Mouse (Mus musculus) limb, embryonic 15.5 days (tissue): ENCODE results near the gene Evl. TPM values are rescaled to one million over a fixed set of nuclear protein-coding genes. Genes with fewer than 3 reads are reported as not detected.
"Not testable (repeated sequence)": the region's sequence is repeated elsewhere in the genome, so short reads cannot be mapped to it uniquely, and the experiment has no call there.

Experiments used
- ATAC-seq: fragments of 200-750 bp; cut with Nextera tagmentation; 2 replicates; pipeline ENCODE4 v1.8.0; 2017; ENCODE audit warnings: low read depth, moderate TSS enrichment; ENCODE audit not compliant: insufficient number of reproducible peaks, low FRiP score, low TSS enrichment
- H3K27ac ChIP-seq: fragments of 300-500 bp; sonication (generic); 2 replicates; pipeline ENCODE4 v1.5.1; 2015; ENCODE audit warnings: moderate library complexity, mild to moderate bottlenecking, inconsistent platforms
- H3K27me3 ChIP-seq: fragments of 300-500 bp; sonication (generic); 2 replicates; pipeline ENCODE4 v1.6.1; 2015; ENCODE audit warnings: inconsistent platforms
- H3K36me3 ChIP-seq: fragments of 300-500 bp; sonication (generic); 2 replicates; pipeline ENCODE4 v1.6.1; 2015; ENCODE audit warnings: inconsistent platforms
- H3K4me1 ChIP-seq: fragments of 300-500 bp; sonication (generic); 2 replicates; pipeline ENCODE4 v1.6.1; 2015; ENCODE audit warnings: inconsistent platforms
- H3K4me2 ChIP-seq: fragments of 300-500 bp; sonication (generic); 2 replicates; pipeline ENCODE4 v1.6.1; 2015; ENCODE audit warnings: mild to moderate bottlenecking, inconsistent platforms
- H3K4me3 ChIP-seq: fragments of 300-500 bp; sonication (generic); 2 replicates; pipeline ENCODE4 v1.5.1; 2015; ENCODE audit warnings: mild to moderate bottlenecking, inconsistent platforms
- H3K9ac ChIP-seq: fragments of 300-500 bp; sonication (generic); 2 replicates; pipeline ENCODE4 v1.6.1; 2015; ENCODE audit warnings: inconsistent platforms
- H3K9me3 ChIP-seq: fragments of 300-500 bp; sonication (generic); 2 replicates; pipeline ENCODE4 v1.6.1; 2016; ENCODE audit warnings: inconsistent platforms
- WGBS: fragments of 180-500 bp; shearing (Covaris S2); methylation state at CpG from one replicate; pipeline ENCODE4 v1.1.7; 2015; 5-methylcytosine and 5-hydroxymethylcytosine counted together
- polyA plus RNA-seq: library from polyadenylated mRNA; unstranded; fragments of >200 nt; fragmentation: Nextera tagmentation; extraction: Ambion mirVana; gene quantifications from 2 replicates; pipeline ENCODE4 v1.2.1, GENCODE M21; 2015

Evl gene
- polyA plus RNA-seq, 1 experiment from 2014 or later, result 49.5 TPM

DNA sequence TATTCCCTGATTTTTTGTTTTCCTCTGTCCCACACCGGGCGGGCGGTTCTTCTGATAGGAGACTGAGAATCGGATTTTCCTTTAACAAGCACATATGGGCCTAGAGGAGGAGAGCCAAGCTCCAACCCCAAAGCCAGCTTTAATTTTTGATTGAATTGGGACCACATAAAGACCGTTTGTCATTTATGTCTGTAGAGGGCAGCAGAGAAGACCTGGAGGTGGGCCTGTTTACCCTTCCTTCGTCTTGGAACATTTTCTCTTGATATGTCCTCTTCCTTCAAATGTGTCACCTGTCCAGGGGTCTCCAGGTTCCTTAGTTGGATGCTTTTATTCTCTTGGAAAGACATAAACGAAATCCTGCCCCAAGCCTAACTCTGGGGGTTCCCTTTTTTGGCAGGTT lies 151.6 kb downstream of the Evl start:
- WGBS, result 43% methylated on average over 7 of the region's 7 CpGs
- peaks cover 13% of the 10 kb centered on the region for H3K4me1 ChIP-seq
- H3K4me2 ChIP-seq, result no peak overlapping the region

DNA sequence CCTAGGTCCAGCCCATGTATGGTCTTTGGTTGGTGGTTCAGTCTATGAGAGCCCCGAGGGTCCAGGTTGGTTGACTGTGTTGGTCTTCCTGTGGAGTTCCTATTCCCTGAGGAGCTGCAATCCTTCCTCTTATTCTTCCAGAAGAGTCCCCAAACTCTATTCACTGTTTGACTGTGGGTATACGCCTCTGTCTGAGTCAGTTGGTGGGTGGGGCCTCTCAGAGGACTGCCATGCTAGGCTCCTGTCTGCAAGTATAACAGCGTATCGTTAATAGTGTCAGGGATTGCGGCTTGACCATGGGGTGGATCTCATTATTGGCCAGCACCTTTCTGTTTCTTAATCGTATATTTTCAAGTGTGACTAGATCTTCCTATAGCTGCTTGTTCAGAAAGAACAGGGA lies 154.9 kb downstream of the Evl start:
- ATAC-seq, result no peak
- Histone ChIP-seq H3K4me2 (no peak overlapping the region), H3K9me3 (no peaks in the 10 kb centered on the region), H3K27me3 (peaks cover 3% of the 10 kb centered on the region), H3K27ac (no peak overlapping the region), H3K4me3 (no peak overlapping the region), H3K9ac (no peak overlapping the region), H3K4me1 (no peaks in the 10 kb centered on the region), H3K36me3 (no peaks in the 10 kb centered on the region)
- WGBS, result 78% methylated on average over 6 of the region's 6 CpGs

More for the DNA sequence above, 151.6 kb downstream of the Evl start:
- ATAC-seq, result no peak
- Histone ChIP-seq H3K27me3 (peaks cover 35% of the 10 kb centered on the region), H3K27ac (no peak overlapping the region), H3K9me3 (no peaks in the 10 kb centered on the region), H3K4me3 (no peak overlapping the region), H3K36me3 (no peaks in the 10 kb centered on the region), H3K9ac (no peak overlapping the region)

DNA sequence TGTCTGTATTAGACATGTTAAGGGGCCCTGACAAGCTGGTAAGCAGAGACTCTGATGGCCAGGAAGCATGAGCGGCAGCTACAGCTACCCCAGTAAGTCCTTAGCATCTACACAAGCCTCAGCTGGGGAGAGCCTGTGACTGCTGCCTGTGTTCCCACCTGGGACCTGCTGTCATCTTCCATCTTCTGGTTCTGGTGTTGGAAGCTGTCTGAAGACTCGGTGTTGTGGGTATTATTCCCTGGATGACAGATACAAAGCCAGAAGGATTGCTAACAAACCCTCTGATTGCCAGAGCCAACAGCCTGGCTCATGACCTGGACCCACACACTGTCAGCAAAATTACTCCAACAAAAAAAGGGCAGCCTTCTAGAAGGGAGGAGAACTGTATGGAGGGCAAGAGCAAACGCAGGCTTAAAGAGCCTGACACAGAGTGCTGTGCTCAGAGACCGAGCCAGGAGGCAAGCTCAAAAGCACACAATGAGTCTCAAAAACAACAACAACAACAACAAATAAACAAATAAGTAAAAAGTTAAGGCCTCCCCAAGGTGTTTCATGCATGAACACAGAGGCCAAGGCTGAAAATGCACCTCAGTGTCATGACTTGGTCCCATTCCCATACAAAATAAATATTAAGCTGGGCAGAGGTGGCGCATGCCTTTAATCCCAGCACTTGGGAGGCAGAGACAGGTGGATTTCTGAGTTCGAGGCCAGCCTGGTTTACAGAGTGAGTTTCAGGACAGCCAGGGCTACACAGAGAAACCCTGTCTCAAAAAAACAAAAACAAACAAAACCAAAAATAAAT lies 155.6 kb downstream of the Evl start:
- Histone ChIP-seq H3K27me3 (no peaks in the 10 kb centered on the region), H3K36me3 (no peaks in the 10 kb centered on the region), H3K4me1 (no peaks in the 10 kb centered on the region), H3K9ac (no peak overlapping the region), H3K4me3 (no peak overlapping the region), H3K27ac (no peak overlapping the region), H3K9me3 (no peaks in the 10 kb centered on the region), H3K4me2 (no peak overlapping the region)
- ATAC-seq, result no peak
- 86% methylated on average over 6 of the region's 6 CpGs for WGBS

DNA sequence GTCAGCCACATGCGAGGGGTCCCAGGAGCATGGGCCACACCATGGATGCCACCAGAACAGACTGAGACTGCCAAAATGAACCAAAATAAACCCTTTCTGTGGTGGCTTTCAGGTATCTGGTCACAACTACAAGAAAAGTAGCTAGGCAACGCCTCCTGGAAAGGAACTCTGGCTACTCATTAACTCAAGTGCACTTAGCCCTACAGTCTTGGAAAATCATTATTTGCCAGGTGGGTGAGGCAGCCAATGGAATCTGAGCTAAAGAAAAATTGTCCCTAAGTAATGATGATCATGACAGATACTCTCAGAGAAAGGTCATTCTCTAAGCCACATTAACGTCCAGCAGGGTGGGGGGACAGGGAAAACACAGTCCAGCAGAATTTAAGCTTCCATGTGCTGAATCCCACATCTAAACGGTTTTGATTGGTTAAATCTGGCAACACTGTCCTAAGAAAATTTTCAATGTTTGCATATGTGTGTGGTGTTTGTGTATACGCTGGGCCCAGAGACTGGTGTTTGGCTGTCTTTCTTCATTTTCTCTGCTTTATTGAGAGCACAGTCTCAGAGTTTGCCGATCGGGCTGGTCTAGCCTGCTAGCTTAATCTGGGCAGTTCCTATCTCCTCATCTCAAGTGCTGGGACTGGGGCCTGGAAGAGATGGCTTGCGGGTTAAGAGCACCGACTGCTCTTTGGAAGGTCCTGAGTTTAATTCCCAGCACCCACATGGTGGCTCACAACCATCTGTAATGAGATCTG lies 156.5 kb downstream of the Evl start:
- no peak overlapping the region for H3K4me3 ChIP-seq
- no peaks in the 10 kb centered on the region for H3K9me3 ChIP-seq
- no peak overlapping the region for H3K27ac ChIP-seq
- H3K4me1 ChIP-seq, result no peaks in the 10 kb centered on the region
- H3K27me3 ChIP-seq, result no peaks in the 10 kb centered on the region
- 83% methylated on average over 9 of the region's 9 CpGs for WGBS
- no peak for ATAC-seq
- no peak overlapping the region for H3K4me2 ChIP-seq
- H3K36me3 ChIP-seq, result no peaks in the 10 kb centered on the region
- no peak overlapping the region for H3K9ac ChIP-seq

DNA sequence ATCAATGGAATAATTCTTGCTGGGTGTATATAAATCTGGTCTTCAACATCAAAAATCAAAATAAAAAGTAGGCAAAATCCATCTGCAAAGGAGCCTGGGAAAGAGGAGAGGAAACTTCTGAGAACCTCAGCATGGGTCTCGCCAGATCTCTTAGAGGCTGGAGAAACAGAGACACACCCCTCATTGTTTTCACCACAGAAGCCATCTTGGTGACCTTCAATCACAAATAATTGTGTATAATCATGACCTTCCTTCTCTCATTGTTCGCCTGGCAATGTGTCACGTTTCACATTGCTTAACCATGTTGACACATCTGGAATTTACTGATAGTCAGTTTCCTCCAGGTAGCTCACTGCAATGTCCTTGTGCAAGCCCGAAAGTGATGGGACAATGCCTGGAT lies 158.0 kb downstream of the Evl start:
- no peak for ATAC-seq
- H3K36me3 ChIP-seq, result no peaks in the 10 kb centered on the region
- H3K4me2 ChIP-seq, result no peak overlapping the region
- no peak overlapping the region for H3K4me3 ChIP-seq
- no peak overlapping the region for H3K9ac ChIP-seq
- H3K27ac ChIP-seq, result no peak overlapping the region
- no peaks in the 10 kb centered on the region for H3K4me1 ChIP-seq
- WGBS, result 75% methylated on average over 4 of the region's 4 CpGs
- H3K27me3 ChIP-seq, result no peaks in the 10 kb centered on the region
- H3K9me3 ChIP-seq, result no peaks in the 10 kb centered on the region

DNA sequence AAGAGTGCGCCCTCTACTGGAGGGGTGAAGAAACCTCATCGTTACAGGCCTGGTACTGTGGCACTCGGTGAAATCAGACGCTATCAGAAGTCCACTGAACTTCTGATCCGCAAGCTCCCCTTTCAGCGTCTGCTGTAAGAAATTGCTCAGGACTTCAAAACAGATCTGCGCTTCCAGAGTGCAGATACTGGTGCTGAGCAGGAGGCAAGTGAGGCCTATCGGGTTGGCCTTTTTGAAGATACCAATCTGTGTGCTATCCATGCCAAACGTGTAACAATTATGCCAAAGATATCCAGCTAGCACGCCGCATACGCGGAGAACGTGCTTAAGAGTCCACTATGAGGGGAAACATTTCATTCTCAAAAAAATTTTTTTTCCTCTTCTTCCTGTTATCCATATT lies 159.5 kb downstream of the Evl start:
- not testable (repeated sequence) for H3K9ac ChIP-seq, H3K27ac ChIP-seq, H3K4me3 ChIP-seq, H3K36me3 ChIP-seq, H3K4me2 ChIP-seq, H3K9me3 ChIP-seq, ATAC-seq, H3K27me3 ChIP-seq, H3K4me1 ChIP-seq
- WGBS, result 92% methylated on average over 14 of the region's 14 CpGs

DNA sequence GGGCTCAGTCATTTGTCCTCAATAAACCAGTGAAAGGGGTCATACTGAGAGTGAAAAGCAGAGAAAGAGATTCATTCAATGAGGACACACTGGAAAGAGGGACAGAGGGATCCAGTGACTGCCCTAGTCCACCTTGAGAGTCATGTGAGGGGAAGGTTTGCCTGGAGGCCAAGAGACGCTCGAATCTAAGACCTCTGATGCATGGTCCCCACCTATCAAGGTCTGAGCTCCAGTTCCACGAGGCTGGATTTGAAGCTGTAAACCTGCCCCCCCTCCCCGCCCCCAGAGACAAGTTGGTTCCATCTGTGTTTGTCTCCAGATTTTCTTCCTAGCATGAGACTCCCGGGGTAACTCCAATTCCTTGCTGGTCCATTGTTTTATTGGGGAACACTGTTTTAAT lies 161.3 kb downstream of the Evl start:
- no peak overlapping the region for H3K4me3 ChIP-seq
- H3K27me3 ChIP-seq, result no peaks in the 10 kb centered on the region
- H3K4me1 ChIP-seq, result no peaks in the 10 kb centered on the region
- H3K9ac ChIP-seq, result no peak overlapping the region
- no peak overlapping the region for H3K27ac ChIP-seq
- H3K4me2 ChIP-seq, result no peak overlapping the region
- H3K9me3 ChIP-seq, result no peaks in the 10 kb centered on the region
- WGBS, result 75% methylated on average over 5 of the region's 5 CpGs
- ATAC-seq, result no peak
- no peaks in the 10 kb centered on the region for H3K36me3 ChIP-seq

DNA sequence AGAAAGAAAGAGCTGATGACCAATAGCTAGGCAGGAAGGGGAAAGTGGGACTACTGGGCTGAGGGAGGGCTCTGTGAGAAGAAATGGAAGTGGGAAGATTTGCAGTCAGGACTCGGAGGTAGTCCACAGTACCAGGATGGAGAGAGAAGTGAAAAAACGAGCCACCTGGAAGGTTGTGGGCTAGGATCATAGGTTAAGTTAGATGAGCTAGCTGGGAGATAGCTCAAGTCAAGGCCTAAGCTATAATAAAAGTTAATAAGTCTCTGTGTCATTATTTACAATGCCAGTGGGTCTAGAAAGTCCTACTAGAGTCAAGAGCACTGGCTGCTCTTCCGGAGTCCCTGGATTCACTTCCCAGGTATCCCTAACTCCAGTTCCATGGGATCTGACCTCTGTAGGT lies 164.0 kb downstream of the Evl start:
- H3K27ac ChIP-seq, result no peak overlapping the region
- no peak overlapping the region for H3K4me2 ChIP-seq
- H3K4me1 ChIP-seq, result no peaks in the 10 kb centered on the region
- WGBS, result 92% methylated on average over 3 of the region's 3 CpGs
- no peaks in the 10 kb centered on the region for H3K9me3 ChIP-seq
- no peaks in the 10 kb centered on the region for H3K36me3 ChIP-seq
- no peak for ATAC-seq
- no peaks in the 10 kb centered on the region for H3K27me3 ChIP-seq
- H3K4me3 ChIP-seq, result no peak overlapping the region
- H3K9ac ChIP-seq, result no peak overlapping the region

DNA sequence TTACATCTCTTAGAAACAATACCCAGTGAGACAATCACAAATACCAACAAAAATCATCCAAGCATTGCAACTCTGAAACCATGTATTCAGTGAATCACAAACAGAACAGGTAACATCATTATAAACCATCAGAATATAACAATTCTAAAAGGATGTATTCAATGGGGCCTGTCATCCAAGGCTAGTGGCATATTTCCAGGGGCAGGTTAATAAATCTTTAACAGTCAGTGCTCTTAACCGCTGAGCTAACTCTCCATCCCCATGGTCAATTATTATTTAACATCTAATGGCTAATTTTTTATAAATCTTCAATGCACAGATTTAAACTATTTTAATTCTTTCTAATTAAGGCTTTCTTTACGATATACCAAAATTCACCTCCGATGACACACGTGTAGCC lies 167.9 kb downstream of the Evl start:
- no peaks in the 10 kb centered on the region for H3K9me3 ChIP-seq
- no peak for ATAC-seq
- 92% methylated on average over 4 of the region's 4 CpGs for WGBS

DNA sequence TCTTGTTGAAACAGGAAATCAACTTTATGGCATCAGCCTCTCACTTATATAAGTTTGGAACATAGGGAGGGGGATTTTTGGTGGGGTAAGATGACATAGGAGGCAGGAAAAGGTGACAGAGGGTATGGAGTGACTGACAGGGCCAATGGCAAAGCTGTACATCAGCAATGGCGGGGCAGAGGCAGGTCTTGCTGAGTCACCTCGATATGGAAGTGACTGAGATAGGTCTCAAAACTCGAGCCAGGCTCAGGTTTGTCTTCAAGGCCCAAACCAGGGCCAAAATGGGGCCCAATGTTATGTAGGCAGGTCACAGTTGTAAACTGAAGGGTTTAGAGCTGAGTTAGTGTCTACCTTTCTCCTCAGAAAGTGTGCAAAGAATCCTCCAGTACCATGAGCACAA lies 169.3 kb downstream of the Evl start:
- Histone ChIP-seq H3K4me3 (no peak overlapping the region), H3K36me3 (no peaks in the 10 kb centered on the region), H3K27ac (no peak overlapping the region), H3K27me3 (no peaks in the 10 kb centered on the region), H3K4me2 (no peak overlapping the region), H3K9me3 (no peaks in the 10 kb centered on the region), H3K9ac (no peak overlapping the region), H3K4me1 (no peaks in the 10 kb centered on the region)
- 83% methylated on average over 3 of the region's 3 CpGs for WGBS
- ATAC-seq, result no peak

More for the DNA sequence above, 167.9 kb downstream of the Evl start:
- Histone ChIP-seq H3K4me3 (no peak overlapping the region), H3K27ac (no peak overlapping the region), H3K4me1 (no peaks in the 10 kb centered on the region), H3K9ac (no peak overlapping the region), H3K27me3 (no peaks in the 10 kb centered on the region), H3K36me3 (no peaks in the 10 kb centered on the region), H3K4me2 (no peak overlapping the region)

DNA sequence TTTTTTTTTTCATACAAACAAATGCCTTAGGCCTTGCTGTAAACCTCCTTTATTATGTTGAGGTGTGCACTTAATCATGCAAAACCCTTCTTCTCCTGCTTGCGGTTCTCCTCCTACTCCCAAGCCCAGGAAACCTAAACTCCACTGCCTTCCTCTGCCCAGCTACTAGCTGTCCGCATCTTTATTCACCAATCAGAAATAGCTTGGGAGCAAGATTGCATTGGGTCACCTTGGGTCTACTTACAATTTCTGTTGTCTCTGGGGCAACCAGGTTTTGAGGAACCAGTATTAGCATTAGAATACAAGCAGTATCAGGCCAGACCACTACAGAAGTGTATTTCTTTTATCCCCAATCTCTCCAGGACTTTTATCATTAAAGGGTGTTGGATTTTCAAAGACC lies 179.9 kb downstream of the Evl start:
- Histone ChIP-seq H3K27ac (no peak overlapping the region), H3K9ac (no peak overlapping the region), H3K27me3 (no peaks in the 10 kb centered on the region), H3K9me3 (no peaks in the 10 kb centered on the region), H3K4me3 (no peak overlapping the region), H3K4me1 (no peaks in the 10 kb centered on the region), H3K4me2 (no peak overlapping the region), H3K36me3 (no peaks in the 10 kb centered on the region)
- ATAC-seq, result no peak
- WGBS, result 92% methylated on average over 2 of the region's 2 CpGs

DNA sequence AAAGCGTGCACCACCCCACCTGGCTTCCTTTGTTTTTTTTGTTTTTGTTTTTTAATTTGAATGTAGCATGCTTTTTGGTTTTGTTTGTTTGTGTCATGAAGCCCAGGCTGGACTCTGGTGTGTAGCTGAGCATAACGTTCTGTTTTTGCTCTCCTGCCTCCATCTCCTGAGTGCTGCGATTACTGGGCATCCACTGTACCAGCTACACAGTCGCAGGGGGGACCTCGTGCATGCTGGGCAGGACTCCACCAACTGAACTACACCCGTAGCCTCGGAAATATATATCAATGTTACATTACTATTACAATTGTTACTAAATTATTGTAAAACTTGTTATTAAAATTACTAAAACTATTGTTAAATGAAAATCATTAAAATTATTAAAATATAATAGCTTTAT lies 183.3 kb downstream of the Evl start:
- Histone ChIP-seq H3K4me1 (no peaks in the 10 kb centered on the region), H3K4me3 (no peak overlapping the region), H3K36me3 (no peaks in the 10 kb centered on the region), H3K4me2 (no peak overlapping the region), H3K9ac (no peak overlapping the region), H3K27me3 (no peaks in the 10 kb centered on the region), H3K9me3 (no peaks in the 10 kb centered on the region), H3K27ac (no peak overlapping the region)
- ATAC-seq, result no peak
- 91% methylated on average over 7 of the region's 7 CpGs for WGBS
